Mouse (Mus musculus): ENCODE data around the gene Srpr.

DNA sequence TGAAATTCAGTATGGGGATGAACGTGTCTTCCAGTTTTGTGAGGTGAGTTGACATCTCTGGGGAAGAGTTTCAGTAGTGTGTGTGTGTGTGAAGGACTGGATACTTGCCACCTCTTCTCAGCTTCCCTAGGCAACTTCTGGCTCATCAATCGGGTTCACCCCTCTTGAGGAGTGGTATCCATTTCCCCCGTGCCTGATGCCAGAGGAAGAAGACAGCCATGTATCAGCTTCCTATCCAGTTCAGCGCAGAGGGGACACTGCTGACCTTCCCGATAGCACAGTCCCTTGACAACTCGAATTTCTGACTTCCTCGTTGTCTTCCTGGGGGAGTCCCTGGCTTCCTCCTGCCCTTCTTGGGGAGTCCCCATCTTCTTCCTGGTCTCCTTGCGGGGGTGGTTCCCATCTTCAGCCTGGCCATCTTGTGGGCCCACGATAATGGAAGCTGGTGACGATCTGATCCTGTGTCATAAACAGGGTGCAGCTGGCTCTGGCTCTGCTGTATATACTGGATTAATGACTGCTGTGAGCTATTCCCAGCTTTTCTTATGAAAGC is 12.5 kb upstream of the Srpr start:
- TF ChIP-seq GATA1 (IDR thresholded peaks at IDR 0.05; ENCODE audit: borderline replicate concordance, low read length) (no peak), FLI1 (IDR thresholded peaks at IDR 0.05; ENCODE audit: low read length) (no peak)

Data from megakaryocyte, embryonic 14.5 days (primary cell).